Mouse (Mus musculus): ENCODE data around the gene Ispd. TPM values are rescaled to one million over a fixed set of nuclear protein-coding genes. Genes with fewer than 3 reads are reported as not detected.

Gene Ispd
- polyA plus RNA-seq, 1 experiment from 2014 or later = 13.9 TPM

- no peak for ATAC-seq
- WGBS = 75% methylated on average over 4 of the region's 4 CpGs
- H3K27ac ChIP-seq (ENCODE audit: low read depth, low read length) = no peak overlapping the region
- H3K9ac ChIP-seq (ENCODE audit: low read depth, low read length) = no peak overlapping the region
- H3K4me2 ChIP-seq (ENCODE audit: low read length) = no peak overlapping the region
- H3K9me3 ChIP-seq (ENCODE audit: control insufficient read depth, low read length) = no peaks in the 10 kb centered on the region
- no peaks in the 10 kb centered on the region for H3K4me1 ChIP-seq (ENCODE audit: control insufficient read depth, insufficient read depth, low read depth, low read length)
- H3K36me3 ChIP-seq (ENCODE audit: control insufficient read depth, insufficient read depth, low read length) = no peaks in the 10 kb centered on the region
- no peak overlapping the region for H3K4me3 ChIP-seq (ENCODE audit: low read length)
- H3K27me3 ChIP-seq (replicated peaks; ENCODE audit: control insufficient read depth, insufficient read depth, low read length) = no peaks in the 10 kb centered on the region
Measured at GRCm38 (mm10) chr12:36724297-36724696, 343.0 kb downstream of the Ispd start.

DNA sequence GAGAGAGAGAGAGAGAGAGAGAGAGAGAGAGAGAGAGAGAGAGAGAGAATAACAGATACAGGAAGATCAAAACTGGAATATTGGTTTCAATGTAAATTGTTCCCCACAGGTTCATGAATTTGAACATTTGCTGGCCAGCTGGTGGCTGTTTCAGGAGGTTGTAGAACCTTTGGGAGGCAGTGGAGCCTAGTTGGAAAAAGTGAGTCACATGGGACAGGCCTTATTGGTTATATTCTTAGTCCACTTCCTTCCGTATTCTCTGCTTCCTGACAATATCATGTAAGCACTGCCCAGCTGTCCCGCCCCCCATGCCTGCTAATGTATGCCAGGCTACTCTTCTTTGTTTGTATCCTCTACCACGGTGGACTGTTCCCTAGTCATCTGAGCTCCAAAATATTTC is 344.0 kb downstream of the Ispd start:
- no peak for ATAC-seq
- Histone ChIP-seq H3K9me3 (ENCODE audit: control insufficient read depth, low read length) (no peaks in the 10 kb centered on the region), H3K4me3 (ENCODE audit: low read length) (no peak overlapping the region), H3K27me3 (replicated peaks; ENCODE audit: control insufficient read depth, insufficient read depth, low read length) (no peaks in the 10 kb centered on the region), H3K36me3 (ENCODE audit: control insufficient read depth, insufficient read depth, low read length) (no peaks in the 10 kb centered on the region), H3K4me1 (ENCODE audit: control insufficient read depth, insufficient read depth, low read depth, low read length) (no peaks in the 10 kb centered on the region), H3K9ac (ENCODE audit: low read depth, low read length) (no peak overlapping the region), H3K27ac (ENCODE audit: low read depth, low read length) (no peak overlapping the region), H3K4me2 (ENCODE audit: low read length) (no peak overlapping the region)
- WGBS = 92% methylated on average over 3 of the region's 3 CpGs

DNA sequence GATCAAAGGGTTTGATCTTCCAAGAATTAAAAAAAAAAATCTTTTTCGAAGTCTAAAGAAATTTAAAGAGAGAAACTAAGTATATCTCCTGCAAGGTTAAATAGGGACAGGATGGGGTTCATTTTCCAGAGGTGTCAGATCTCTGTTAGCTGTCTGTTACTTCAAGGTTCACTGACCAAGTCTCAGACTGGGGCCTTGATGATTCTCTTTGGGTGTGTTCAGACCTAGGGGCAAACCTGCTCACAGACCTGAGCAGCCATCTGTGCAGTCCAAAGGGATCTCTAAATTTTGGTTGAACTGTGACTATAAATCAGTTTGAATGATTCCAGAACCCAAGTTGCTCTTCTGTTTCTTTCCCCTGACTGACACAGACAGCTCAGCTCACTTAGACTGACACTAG is 344.8 kb downstream of the Ispd start:
- no peaks in the 10 kb centered on the region for H3K4me1 ChIP-seq (ENCODE audit: control insufficient read depth, insufficient read depth, low read depth, low read length)
- H3K4me3 ChIP-seq (ENCODE audit: low read length) = no peak overlapping the region
- ATAC-seq = no peak
- 74% methylated on average over 1 of the region's 1 CpGs for WGBS
- no peak overlapping the region for H3K4me2 ChIP-seq (ENCODE audit: low read length)
- no peaks in the 10 kb centered on the region for H3K9me3 ChIP-seq (ENCODE audit: control insufficient read depth, low read length)
- no peaks in the 10 kb centered on the region for H3K27me3 ChIP-seq (replicated peaks; ENCODE audit: control insufficient read depth, insufficient read depth, low read length)
- no peak overlapping the region for H3K9ac ChIP-seq (ENCODE audit: low read depth, low read length)
- H3K36me3 ChIP-seq (ENCODE audit: control insufficient read depth, insufficient read depth, low read length) = no peaks in the 10 kb centered on the region
- H3K27ac ChIP-seq (ENCODE audit: low read depth, low read length) = no peak overlapping the region

GRCm38 (mm10) chr12:36733673-36734371 is 352.6 kb downstream of the Ispd start:
- Histone ChIP-seq H3K9ac (ENCODE audit: low read depth, low read length) (no peak overlapping the region), H3K4me2 (ENCODE audit: low read length) (no peak overlapping the region), H3K4me1 (ENCODE audit: control insufficient read depth, insufficient read depth, low read depth, low read length) (no peaks in the 10 kb centered on the region), H3K4me3 (ENCODE audit: low read length) (no peak overlapping the region), H3K27me3 (replicated peaks; ENCODE audit: control insufficient read depth, insufficient read depth, low read length) (no peaks in the 10 kb centered on the region), H3K36me3 (ENCODE audit: control insufficient read depth, insufficient read depth, low read length) (no peaks in the 10 kb centered on the region), H3K9me3 (ENCODE audit: control insufficient read depth, low read length) (no peaks in the 10 kb centered on the region), H3K27ac (ENCODE audit: low read depth, low read length) (no peak overlapping the region)
- no peak for ATAC-seq
- WGBS = 87% methylated on average over 4 of the region's 4 CpGs

Other genes with a start within 250 kb of the Ispd start
- 78.6 and 81.0 TPM in 2 replicates for gene Ankmy2, start 224.3 kb upstream of the Ispd start, polyA plus RNA-seq (2015; fragmentation: Nextera tagmentation; extraction: Ambion mirVana)
- gene Bzw2, start 223.4 kb upstream of the Ispd start, polyA plus RNA-seq (2015; fragmentation: Nextera tagmentation; extraction: Ambion mirVana) = 330 and 343 TPM in 2 replicates
- gene Lrrc72, start 128.1 kb upstream of the Ispd start, polyA plus RNA-seq (2015; fragmentation: Nextera tagmentation; extraction: Ambion mirVana) = not detected in 2 replicates
- gene Sostdc1, start 67.3 kb upstream of the Ispd start, polyA plus RNA-seq (2015; fragmentation: Nextera tagmentation; extraction: Ambion mirVana) = 32.8 and 36.1 TPM in 2 replicates
- 2.1 TPM in 2 replicates for gene D630036H23Rik, start 731 bp downstream of the Ispd start, polyA plus RNA-seq (2015; fragmentation: Nextera tagmentation; extraction: Ambion mirVana)